Mouse (Mus musculus): ENCODE measurements around the gene 1520401A03Rik. TPM values are rescaled to one million over a fixed set of nuclear protein-coding genes. Genes with fewer than 3 reads are reported as not detected.
A peak's percentile ranks its signal among the peaks of the same experiment; 100 is the strongest.

Gene 1520401A03Rik
- polyA plus RNA-seq, 1 experiment from 2014 or later = not detected

DNA sequence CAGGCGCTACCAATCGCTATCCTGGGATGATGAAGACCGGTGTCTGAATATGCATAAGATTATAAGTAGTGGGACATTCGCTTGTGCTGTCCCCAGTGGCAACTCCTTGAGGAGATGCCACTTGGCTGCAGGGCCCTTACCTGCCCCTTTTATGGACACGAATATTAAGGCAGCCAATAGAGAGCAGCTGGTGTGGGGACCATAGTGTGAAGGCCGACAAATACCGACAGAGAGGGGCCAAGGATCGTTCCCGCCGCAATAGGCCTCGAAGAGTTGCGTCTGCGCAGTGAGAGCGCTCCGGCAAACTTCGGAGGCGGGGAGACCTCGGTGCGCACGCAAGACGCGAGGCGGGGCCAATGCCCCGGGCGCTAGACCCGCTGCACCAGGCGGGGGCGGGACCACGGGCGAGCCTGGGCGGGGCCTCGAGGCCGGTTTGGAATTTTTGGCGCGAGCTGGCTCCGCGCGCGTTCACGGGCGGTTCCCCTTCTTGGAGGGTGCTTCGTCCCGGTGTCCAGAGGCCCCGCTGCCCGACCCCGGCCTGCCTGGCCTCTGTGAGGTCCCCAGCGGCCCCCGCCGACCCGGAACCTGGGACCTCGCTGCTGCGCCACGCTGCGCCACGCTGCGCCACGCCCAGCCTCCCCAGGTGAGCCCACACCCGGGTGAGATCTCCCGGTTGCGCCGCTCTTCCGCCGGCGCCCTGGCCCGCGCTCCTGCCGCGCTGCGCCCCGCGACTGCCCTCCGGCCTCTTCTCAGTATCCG is 3.6 kb upstream of the 1520401A03Rik start, which contains the start of gene Pkmyt1:
TSS of gene Pkmyt1 (plus strand) at position 338 of the 759 bp plus-strand sequence.
- H3K27ac ChIP-seq = peak within 1 kb of the TSS; percentile 83
- H3K36me3 ChIP-seq = no peaks in the 10 kb centered on the region

DNA sequence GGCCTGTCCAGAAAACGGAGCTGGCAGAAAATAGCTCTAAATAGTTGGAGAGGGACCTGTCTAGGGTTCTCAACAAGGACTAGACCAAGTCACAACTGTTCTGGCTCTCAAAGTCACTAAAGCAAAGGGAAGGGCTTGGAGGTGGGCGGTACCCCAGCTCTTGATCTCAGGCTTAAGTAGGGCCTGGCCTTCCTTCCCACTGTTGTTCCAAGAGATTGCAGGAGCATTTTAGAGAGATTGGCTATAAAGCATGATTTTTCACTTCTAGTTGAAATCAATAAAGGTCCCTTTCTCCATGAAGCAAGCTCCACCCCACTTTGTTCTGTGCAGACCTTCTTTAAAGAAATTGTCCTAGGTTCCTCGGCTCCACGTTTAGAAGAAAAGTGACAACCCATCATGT is 2.9 kb upstream of the 1520401A03Rik start:
- H3K27me3 ChIP-seq = no peaks in the 10 kb centered on the region
- peak overlapping the region; percentile 70 for H3K27ac ChIP-seq
- peak overlapping the region; percentile 68 for H3K4me2 ChIP-seq
- H3K9ac ChIP-seq = peak overlapping the region; percentile 57; the same call in 1 of the 2 replicates
- peak overlapping the region; percentile 65 for H3K4me3 ChIP-seq
- H3K9me3 ChIP-seq (replicated peaks) = no peaks in the 10 kb centered on the region
- H3K4me1 ChIP-seq (replicated peaks) = peaks cover 14% of the 10 kb centered on the region
- no peak for ATAC-seq (replicated peaks; ENCODE audit: insufficient number of reproducible peaks, insufficient read depth, low FRiP score, low read depth)
- H3K36me3 ChIP-seq = no peaks in the 10 kb centered on the region
- WGBS = 55% methylated on average over 4 of the region's 4 CpGs

More for the DNA sequence above, 3.6 kb upstream of the 1520401A03Rik start, which contains the start of gene Pkmyt1:
- peak within 1 kb of the TSS; percentile 68 for H3K4me2 ChIP-seq
- H3K27me3 ChIP-seq = no peaks in the 10 kb centered on the region
- H3K9ac ChIP-seq = peak within 1 kb of the TSS; percentile 74
- H3K4me1 ChIP-seq (replicated peaks) = peaks cover 14% of the 10 kb centered on the region
- peak; percentile 93 for ATAC-seq (replicated peaks; ENCODE audit: insufficient number of reproducible peaks, insufficient read depth, low FRiP score, low read depth)
- WGBS = 1% methylated on average over 72 of the region's 73 CpGs
- H3K4me3 ChIP-seq = peak within 1 kb of the TSS; percentile 65
- no peaks in the 10 kb centered on the region for H3K9me3 ChIP-seq (replicated peaks)

DNA sequence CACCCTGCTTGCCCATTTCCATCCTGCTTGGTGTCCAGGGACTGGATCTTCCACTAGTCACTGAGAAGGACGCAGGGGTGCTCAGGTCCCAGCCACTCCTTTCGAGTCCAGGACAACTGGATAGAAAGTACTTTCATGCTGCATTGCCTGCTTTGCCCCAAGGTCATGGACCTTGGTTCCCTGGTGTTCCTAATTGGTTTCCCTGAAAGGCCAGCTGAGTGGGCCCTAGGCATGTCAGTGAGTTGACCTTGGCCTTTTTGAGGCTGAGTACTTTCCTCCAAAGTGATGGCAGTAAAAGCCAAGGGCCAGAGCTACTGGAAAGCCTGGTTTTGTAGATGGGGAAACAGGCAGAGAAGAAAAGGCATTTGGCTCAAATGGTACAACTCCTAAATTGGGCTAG is 697 bp downstream of the 1520401A03Rik start:
- 80% methylated on average over 2 of the region's 2 CpGs for WGBS
- H3K4me1 ChIP-seq (replicated peaks) = peaks cover 8% of the 10 kb centered on the region

DNA sequence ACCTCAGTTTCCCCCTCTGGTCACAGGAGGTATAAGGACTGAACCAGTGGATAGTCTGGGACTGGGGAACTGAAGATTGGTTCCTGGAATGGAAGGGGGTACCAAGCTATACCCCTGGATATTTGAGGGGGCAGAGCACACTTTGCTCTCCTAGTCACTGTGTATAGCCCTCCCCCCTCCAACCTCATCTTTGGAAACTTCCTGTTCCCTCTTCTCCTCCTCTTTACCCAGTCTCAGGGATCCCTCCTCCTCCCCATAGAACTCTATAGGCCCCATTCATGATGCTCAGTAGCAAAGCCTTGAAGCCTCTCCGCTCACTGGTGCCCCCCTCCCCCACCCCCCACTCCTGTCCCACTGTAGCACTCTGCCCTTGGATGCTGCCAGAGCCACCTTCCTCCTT is 3.1 kb downstream of the 1520401A03Rik start:
- 22% methylated on average over 1 of the region's 1 CpGs for WGBS
- no peak for ATAC-seq (replicated peaks; ENCODE audit: insufficient number of reproducible peaks, insufficient read depth, low FRiP score, low read depth)

More for the DNA sequence above, 697 bp downstream of the 1520401A03Rik start:
- no peak overlapping the region for H3K27ac ChIP-seq
- H3K4me3 ChIP-seq = no peak overlapping the region
- ATAC-seq (replicated peaks; ENCODE audit: insufficient number of reproducible peaks, insufficient read depth, low FRiP score, low read depth) = no peak
- no peaks in the 10 kb centered on the region for H3K36me3 ChIP-seq
- H3K27me3 ChIP-seq = 0 out of 2 replicates have a peak, but pooled peaks cover 3% of the 10 kb centered on the region
- H3K9ac ChIP-seq = no peak overlapping the region
- no peak overlapping the region for H3K4me2 ChIP-seq
- H3K9me3 ChIP-seq (replicated peaks) = no peaks in the 10 kb centered on the region

DNA sequence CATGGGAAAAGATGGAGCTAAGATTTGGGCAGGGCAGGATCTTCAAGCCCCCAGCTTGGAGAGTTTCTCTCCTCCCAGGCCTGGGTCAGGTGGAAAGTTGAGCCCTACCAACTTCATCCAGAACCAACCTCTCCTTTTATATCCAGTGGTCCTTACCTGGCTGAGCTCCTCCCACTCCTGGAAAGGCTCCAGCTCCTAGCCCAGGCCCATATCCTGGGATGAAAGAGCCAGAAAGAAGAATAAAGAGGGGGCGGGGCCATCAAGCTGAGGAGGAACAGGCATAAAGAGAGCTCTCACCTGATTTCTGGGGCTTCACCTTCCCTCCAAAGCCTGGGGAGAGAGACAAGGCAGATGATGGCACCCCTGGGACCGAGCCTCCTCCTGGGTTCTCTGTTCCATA is 5.6 kb downstream of the 1520401A03Rik start:
- no peak for ATAC-seq (replicated peaks; ENCODE audit: insufficient number of reproducible peaks, insufficient read depth, low FRiP score, low read depth)
- 0 out of 2 replicates have a peak, but pooled peaks cover 3% of the 10 kb centered on the region for H3K27me3 ChIP-seq
- no peak overlapping the region for H3K9ac ChIP-seq
- no peaks in the 10 kb centered on the region for H3K36me3 ChIP-seq
- H3K4me1 ChIP-seq (replicated peaks) = no peaks in the 10 kb centered on the region
- no peak overlapping the region for H3K27ac ChIP-seq
- 58% methylated on average over 2 of the region's 2 CpGs for WGBS
- H3K4me2 ChIP-seq = no peak overlapping the region
- H3K4me3 ChIP-seq = no peak overlapping the region
- no peaks in the 10 kb centered on the region for H3K9me3 ChIP-seq (replicated peaks)

More for the DNA sequence above, 3.1 kb downstream of the 1520401A03Rik start:
- Histone ChIP-seq H3K36me3 (no peaks in the 10 kb centered on the region), H3K4me2 (no peak overlapping the region), H3K9ac (no peak overlapping the region), H3K4me3 (no peak overlapping the region), H3K9me3 (replicated peaks) (no peaks in the 10 kb centered on the region), H3K27ac (no peak overlapping the region), H3K27me3 (0 out of 2 replicates have a peak, but pooled peaks cover 3% of the 10 kb centered on the region), H3K4me1 (replicated peaks) (no peaks in the 10 kb centered on the region)

DNA sequence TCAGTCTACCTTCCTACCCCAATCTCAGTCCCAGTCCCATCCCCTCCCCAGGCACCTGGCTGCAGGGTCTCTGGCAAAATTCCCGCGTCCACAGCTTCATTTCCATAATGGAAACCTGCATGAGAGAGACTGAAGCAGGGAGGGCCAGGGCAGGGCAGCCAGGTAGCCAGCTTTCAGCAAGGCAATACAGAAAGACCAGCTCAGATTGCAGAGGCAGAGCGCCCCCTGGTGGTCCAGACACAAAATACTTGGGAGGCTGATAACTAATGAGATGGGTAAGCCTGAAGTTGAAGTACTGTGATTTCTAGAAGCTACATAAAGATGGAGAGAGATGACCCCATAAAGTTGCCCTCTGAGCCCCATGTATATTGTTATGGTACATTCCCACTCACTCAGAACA is 16.4 kb downstream of the 1520401A03Rik start:
- no peak overlapping the region for H3K27ac ChIP-seq
- peaks cover 21% of the 10 kb centered on the region for H3K27me3 ChIP-seq
- 0 out of 2 replicates have a peak, but pooled peaks have one; percentile 16 for ATAC-seq (replicated peaks; ENCODE audit: insufficient number of reproducible peaks, insufficient read depth, low FRiP score, low read depth)
- H3K4me2 ChIP-seq = no peak overlapping the region
- WGBS = 2% methylated on average over 3 of the region's 3 CpGs
- no peaks in the 10 kb centered on the region for H3K9me3 ChIP-seq (replicated peaks)
- no peak overlapping the region for H3K9ac ChIP-seq
- no peaks in the 10 kb centered on the region for H3K36me3 ChIP-seq
- H3K4me1 ChIP-seq (replicated peaks) = no peaks in the 10 kb centered on the region
- no peak overlapping the region for H3K4me3 ChIP-seq

DNA sequence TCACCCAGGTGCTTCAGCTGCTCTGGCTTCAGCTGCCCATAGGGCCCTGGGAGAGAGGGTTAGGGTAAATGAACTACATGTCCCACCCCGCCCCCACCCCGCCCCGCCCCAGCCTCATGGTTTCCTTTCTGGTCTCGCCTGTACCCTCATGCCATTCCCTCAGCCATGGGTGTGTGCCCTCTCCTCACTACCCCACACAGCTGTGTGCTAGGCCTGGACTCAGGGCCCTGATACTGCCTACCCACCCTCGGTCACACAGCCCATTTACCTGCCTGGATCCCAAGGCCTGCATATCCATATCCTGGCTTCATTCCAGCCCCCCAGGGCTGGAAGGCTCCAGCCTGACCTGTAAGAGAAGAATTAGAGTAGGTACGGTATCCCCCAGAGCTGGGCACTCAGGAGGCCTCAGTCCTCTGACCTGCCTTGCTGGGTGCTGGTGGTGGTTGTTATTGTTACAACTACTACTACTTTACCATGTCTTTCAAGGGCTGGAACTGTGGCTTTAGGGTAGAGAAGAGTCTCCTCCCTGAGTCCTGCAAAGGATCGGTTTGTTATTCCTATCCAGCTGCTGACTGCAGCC is 17.0 kb downstream of the 1520401A03Rik start:
- no peaks in the 10 kb centered on the region for H3K9me3 ChIP-seq (replicated peaks)
- no peaks in the 10 kb centered on the region for H3K36me3 ChIP-seq
- no peak overlapping the region for H3K4me2 ChIP-seq
- no peak overlapping the region for H3K9ac ChIP-seq
- no peak for ATAC-seq (replicated peaks; ENCODE audit: insufficient number of reproducible peaks, insufficient read depth, low FRiP score, low read depth)
- WGBS = 70% methylated on average over 7 of the region's 7 CpGs
- no peak overlapping the region for H3K4me3 ChIP-seq
- H3K4me1 ChIP-seq (replicated peaks) = no peaks in the 10 kb centered on the region
- no peak overlapping the region for H3K27ac ChIP-seq
- H3K27me3 ChIP-seq = peaks cover 27% of the 10 kb centered on the region

DNA sequence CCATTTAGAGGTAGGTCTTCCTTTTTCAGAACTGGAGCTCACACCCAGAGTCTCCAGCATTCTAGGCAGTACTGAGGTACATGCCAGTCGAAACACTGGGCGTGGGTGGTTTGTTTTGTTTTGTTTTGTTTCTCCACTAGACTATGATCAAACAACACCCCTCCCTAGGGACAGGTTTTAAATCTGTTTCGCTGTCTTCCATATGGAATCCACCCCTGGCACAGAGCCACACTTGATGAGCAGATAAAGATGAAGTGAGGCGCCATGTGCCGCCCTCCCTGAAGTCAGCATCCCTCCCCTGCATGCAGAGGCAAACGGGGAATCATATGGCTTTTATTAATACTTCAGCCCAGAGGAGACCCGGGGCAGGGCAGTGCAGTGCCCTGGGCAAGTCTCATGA is 17.8 kb downstream of the 1520401A03Rik start:
- Histone ChIP-seq H3K36me3 (no peaks in the 10 kb centered on the region), H3K9me3 (replicated peaks) (no peaks in the 10 kb centered on the region), H3K4me1 (replicated peaks) (peaks cover 3% of the 10 kb centered on the region), H3K27ac (no peak overlapping the region), H3K4me2 (no peak overlapping the region), H3K4me3 (no peak overlapping the region), H3K27me3 (peaks cover 29% of the 10 kb centered on the region), H3K9ac (no peak overlapping the region)
- 52% methylated on average over 7 of the region's 7 CpGs for WGBS
- no peak for ATAC-seq (replicated peaks; ENCODE audit: insufficient number of reproducible peaks, insufficient read depth, low FRiP score, low read depth)

DNA sequence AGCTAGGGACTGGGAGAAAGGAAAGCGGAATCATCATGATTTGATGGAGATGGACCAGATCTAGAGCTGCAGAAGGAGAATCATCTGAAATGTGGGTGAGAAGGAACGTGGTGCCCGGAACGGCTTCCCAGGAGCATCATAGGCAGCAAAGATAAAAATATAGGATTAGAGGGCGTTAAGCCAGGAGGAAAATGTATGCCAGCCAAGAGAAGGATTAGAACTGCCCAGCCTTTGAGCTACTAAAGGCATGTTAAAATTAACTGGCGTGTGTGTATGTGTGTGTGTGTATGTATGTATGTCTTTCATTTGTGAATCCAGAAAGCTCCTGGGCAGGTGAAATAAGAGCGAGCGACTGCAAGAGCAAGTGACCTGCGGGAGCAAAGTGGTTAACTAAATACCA is 19.3 kb downstream of the 1520401A03Rik start:
- WGBS = 72% methylated on average over 9 of the region's 9 CpGs
- H3K4me2 ChIP-seq = no peak overlapping the region
- H3K4me3 ChIP-seq = no peak overlapping the region
- H3K9ac ChIP-seq = no peak overlapping the region
- H3K36me3 ChIP-seq = no peaks in the 10 kb centered on the region
- no peak for ATAC-seq (replicated peaks; ENCODE audit: insufficient number of reproducible peaks, insufficient read depth, low FRiP score, low read depth)
- no peaks in the 10 kb centered on the region for H3K9me3 ChIP-seq (replicated peaks)
- peaks cover 43% of the 10 kb centered on the region for H3K27me3 ChIP-seq
- peaks cover 9% of the 10 kb centered on the region for H3K4me1 ChIP-seq (replicated peaks)
- no peak overlapping the region for H3K27ac ChIP-seq

DNA sequence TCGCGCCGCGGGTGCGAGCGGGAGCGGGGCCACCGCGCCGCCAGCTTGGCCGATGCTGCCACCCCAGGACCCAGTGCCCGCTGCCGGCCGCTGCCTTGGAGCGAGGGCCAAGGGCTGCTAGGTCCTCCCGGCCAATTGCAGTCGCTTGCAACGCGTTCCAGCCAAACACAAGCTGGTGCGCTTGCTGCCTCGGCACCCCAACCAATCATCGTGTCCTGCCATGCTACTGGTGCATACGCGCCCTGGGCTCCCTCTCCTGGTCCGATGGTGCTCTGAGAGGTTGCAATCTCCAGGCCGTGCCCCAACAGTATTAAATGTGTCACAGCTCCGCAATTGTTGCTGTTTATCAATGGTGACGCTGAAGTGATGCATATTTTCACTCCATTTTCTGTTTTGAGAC is 22.5 kb downstream of the 1520401A03Rik start:
- WGBS = under 1% methylated on average over 28 of the region's 28 CpGs
- Histone ChIP-seq H3K27me3 (peaks cover 49% of the 10 kb centered on the region), H3K36me3 (no peaks in the 10 kb centered on the region), H3K4me3 (peak overlapping the region; percentile 64), H3K4me2 (peak overlapping the region; percentile 99), H3K27ac (no peak overlapping the region), H3K9ac (peak overlapping the region; percentile 60), H3K9me3 (replicated peaks) (no peaks in the 10 kb centered on the region), H3K4me1 (replicated peaks) (peaks cover 9% of the 10 kb centered on the region)
- ATAC-seq (replicated peaks; ENCODE audit: insufficient number of reproducible peaks, insufficient read depth, low FRiP score, low read depth) = peak; percentile 95

DNA sequence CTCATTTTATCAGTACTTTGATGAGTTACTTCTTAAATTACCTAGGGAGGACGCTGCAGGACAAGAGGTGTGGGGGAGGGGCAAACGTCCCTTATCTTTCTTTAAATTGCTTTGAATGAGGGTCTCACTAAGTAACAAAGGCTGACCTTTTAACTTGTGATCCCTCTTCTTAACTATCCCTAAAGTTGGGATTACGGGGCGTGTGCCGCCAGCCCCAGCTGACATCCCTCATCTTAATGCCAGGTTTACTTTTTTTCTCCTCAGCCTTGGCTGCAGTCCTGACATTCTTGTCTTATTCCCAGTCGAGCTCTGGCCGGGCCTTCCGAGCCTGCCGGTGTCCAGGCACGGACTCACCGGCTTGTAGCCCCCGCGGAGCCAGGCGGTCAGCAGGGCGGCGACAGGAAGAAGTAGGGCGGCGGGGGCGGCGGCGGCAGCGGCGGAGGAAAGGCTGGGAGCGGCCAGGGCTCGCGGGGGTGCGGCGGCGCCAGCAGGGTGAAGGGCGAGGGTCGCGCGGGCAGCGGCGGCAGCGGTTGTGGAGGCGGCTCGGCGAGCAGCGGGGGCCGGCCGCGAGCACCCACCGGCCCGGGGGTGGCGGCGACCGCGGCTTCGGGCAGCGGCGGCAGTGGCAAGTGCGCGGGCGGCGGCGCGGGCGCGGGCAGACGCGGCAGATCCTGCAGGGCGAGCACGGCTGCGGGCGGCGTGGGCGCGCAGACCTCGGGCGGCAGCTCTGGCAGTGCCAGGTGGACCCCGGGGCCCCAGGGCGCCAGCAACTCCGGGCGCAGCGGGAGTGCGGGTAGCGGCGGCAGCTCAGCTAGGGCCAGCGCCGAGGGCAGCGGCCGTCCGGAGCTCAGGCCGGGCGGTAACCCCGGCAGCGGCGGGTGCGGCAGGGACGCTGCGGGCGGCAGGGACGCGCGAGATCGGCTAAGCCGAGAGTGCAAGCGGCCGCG is 23.2 kb downstream of the 1520401A03Rik start:
- peak overlapping the region; percentile 64 for H3K4me3 ChIP-seq
- under 1% methylated on average over 100 of the region's 101 CpGs for WGBS
- peaks cover 49% of the 10 kb centered on the region for H3K27me3 ChIP-seq
- 0 out of 2 replicates have a peak, but pooled peaks have one; percentile 21 for ATAC-seq (replicated peaks; ENCODE audit: insufficient number of reproducible peaks, insufficient read depth, low FRiP score, low read depth)
- H3K36me3 ChIP-seq = no peaks in the 10 kb centered on the region
- H3K27ac ChIP-seq = no peak overlapping the region
- H3K9ac ChIP-seq = peak overlapping the region; percentile 60
- peak overlapping the region; percentile 99 for H3K4me2 ChIP-seq
- H3K9me3 ChIP-seq (replicated peaks) = no peaks in the 10 kb centered on the region
- H3K4me1 ChIP-seq (replicated peaks) = peaks cover 9% of the 10 kb centered on the region

Data from heart, embryonic 15.5 days (tissue).